Mouse (Mus musculus): ENCODE results near the gene Rcor1. TPM values are rescaled to one million over a fixed set of nuclear protein-coding genes. Genes with fewer than 3 reads are reported as not detected.

The Rcor1 gene
- total RNA-seq, 2 experiments from 2014 or later = 18.2 to 18.3 TPM

DNA sequence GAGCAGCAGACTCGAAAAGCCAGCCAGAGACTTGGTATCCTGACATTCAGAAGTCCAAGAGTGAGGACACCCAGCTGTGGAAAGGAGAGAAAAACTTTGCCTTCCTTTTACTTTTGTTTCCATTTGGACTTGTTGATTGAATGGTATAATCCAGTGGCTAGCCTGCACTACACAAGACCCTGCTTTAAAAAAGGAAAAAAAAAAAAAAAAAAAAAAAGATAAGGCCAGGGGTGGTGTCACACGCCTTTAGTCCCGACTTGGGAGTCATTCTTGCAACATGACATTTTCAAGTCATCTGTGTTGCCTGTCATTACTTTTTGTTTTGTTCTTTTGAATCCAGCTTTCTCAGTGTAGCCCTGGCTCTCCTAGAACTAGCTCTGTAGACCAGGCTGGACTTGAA is 17.6 kb upstream of the Rcor1 start:
- DNase-seq = no peak

GRCm38 (mm10) chr12:111028176-111029167 is 10.7 kb upstream of the Rcor1 start:
- DNase-seq = no peak

DNA sequence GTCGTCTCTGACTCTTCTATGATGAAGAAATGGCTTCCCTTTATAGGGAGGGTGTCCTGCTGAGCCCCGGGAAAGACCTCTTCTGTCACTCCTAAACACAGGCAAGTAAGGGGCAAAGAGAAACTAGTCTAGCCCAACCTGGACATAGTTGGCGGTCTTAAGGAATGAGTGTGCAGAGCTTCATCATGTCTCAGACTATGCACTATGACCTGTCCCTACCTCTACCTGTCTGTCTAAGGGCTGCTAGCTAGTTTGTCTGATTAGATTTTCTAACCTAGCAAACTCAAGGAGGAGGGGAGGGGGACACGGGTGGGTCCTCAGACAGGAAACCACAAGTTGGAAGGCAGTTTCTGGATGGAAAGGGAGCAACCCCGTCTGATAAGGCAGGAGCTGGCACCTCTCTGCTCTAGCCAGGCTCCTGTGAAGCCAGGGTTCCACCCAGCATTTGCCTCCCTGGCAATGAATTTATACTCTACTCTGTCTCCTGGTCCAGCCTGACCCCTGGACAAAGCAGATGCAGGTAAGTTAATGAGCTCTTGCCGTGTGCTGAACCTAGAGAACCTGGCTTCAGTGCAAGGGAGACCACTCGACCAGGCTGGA is 9.8 kb upstream of the Rcor1 start:
- DNase-seq = no peak

DNA sequence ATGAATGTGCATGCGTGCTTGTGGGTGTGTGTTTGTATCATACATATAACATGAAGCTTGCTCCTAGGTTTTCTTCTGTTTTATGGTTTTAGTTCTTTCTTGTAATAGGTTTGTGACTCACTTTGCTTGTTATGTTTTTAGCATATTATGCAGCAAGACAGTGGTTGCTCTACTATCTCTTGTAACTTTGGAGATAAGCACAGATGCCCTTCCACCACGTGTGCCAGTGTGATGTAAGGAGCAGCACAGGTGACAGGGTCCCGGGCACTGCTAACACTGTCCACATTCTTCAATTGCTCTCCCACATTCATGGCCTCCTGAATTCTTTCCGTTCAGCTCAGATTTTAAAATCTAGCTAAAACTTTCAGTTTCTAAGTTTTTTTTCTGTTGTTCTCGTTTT is 6.3 kb upstream of the Rcor1 start:
- DNase-seq = no peak

DNA sequence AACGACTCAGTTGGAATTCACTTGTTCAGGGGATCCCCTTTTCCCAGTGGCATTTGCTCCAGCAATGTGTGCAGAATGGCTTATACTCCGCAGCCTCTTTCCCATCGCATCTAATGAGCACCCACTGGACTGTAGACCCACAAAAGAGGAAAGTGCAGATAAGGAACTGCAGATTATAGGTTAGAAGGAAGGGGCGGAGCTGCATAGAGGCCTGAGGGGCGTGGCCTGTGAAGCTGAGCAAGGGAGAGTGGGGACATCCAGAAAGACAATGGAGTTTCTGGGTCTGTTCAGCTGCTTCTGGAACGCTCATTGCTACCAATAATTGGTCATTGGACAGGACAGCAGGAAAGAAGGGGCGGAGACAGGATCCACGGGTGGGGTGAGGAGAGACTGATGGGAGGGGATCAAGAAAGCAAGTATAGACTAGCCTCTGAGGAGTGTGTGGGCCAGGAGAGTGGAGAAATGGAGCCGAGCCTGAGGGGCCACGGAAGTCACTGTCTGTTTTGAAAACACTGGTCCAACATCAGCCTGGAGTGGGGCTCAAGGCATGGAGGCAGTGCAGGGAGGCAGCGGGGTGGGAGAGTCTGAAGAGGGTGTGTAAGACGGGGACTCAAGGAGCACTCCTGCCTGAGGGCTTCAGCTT is 3.8 kb upstream of the Rcor1 start:
- no peak for DNase-seq

DNA sequence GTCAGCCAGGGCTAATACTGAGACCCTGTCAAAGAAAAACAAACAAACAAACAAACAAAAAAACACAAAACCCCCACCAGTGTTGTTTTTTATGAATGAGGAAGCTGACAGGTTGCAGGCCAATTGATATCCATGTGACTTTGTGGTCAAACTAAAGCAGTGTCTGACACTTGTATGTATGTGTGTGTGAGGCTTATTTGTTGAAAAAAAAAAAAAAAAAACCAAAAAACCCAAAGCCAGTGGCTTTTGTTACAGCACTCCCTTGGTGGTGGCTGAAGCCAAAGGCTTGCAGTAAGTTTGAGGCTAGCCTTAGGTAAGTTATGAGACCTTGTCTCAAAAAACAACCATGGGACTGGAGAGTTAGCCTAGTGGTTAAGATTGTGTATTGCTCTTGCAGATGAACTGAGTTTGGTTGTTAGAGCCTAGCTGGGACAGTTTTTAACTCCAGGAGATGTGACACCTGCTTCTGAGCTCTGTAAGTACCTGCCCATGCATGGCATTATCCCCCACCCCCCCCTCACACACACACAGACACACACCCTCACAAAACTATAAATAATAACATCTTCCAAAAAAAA is 2.9 kb upstream of the Rcor1 start:
- DNase-seq = no peak

- peak in 1 of 2 experiments; percentile 11 for DNase-seq
These were observed 1.6 kb upstream of the Rcor1 start for GRCm38 (mm10) chr12:111037241-111038180.

- DNase-seq = peak; percentile 78 to 85
These were observed 748 bp upstream of the Rcor1 start for GRCm38 (mm10) chr12:111038231-111038975.

DNA sequence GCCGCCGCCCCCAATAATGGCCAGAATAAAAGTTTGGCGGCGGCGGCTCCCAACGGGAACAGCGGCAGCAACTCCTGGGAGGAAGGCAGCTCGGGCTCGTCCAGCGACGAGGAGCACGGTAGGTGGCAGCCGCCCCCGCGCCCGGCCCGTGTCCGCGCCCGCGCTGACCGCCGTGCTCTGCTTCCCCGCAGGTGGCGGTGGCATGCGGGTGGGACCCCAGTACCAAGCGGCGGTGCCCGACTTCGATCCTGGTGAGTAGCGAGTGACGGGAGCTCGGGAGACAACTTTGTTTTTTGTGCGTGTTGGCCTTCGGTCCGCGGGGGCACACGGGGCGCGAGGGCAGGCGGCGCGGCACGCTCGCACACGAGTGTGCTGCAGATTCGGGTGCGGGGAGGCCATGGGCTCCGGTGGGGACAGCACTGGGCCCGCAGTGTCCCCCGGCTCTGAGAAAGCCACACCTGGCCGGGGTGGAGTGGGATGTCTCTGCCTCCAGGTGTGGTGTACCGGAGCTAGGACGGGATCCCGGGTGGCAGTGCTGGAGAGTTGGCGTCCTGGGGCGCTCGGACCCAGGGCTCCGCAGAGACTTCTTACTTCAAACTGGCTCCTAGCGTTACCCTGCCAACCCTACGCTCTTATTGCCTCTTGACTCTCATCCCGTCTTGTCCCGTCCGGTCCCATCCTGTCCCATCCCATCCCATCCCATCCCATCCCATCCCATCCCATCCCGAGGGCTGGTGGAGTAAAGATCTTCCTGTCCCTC is 800 bp downstream of the Rcor1 start:
- DNase-seq = peak; percentile 17 to 36

DNA sequence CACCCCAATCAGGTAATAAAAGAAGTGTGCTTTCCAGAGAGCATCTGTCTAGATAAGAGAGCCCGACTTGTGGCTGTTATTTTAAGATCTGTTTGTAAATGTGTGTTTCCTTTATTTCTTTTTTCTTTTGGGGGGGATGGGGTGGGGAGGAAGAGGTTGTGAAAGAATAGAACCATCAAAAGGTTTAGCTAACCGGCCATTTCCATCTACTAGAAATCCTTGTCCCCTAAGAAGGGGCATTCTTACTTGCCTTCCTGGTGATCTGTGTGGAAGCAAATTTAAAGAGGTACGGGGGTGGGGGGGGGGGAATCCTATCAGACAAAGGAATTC is 1.3 kb downstream of the Rcor1 start:
- no peak for DNase-seq

GRCm38 (mm10) chr12:111041196-111041595 is 2.0 kb downstream of the Rcor1 start:
- DNase-seq = no peak

DNA sequence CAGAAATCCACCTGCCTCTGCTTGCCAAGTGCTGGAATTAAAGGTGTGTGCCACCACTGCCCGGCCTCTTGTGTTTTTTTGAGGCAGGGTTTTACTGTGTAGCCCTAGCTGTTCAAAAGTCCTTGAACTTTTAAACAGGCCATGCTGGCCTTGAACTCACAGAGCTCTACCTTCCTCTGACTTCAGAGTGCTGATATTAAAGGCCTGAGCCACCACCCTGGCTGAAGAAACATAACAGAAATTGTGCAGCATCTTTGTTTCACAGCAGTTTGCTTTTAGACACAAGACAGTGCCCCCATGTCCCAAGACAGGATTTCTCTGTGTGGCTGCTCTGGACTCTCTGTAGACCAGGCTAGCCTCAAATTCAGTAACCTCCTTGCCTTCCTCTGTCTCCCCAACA is 3.2 kb downstream of the Rcor1 start:
- DNase-seq = no peak

DNA sequence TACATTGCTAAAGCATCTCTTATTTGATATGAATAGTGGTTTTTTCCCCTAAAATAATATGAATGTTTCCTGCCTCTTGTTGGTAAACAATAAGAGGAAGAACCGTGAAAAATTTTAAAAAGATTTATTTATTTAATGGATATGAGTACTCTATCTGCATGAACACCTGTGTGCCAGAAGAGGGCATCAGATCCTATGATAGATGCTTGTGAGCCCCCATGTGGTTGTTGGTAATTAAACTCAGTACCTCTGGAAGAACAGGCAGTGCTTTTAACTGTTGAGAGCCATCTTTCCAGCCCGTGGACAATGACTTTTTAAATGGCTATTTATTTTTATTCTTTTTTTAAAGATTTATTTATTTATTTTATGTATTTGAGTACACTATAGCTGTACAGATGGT is 5.7 kb downstream of the Rcor1 start:
- DNase-seq = no peak

DNA sequence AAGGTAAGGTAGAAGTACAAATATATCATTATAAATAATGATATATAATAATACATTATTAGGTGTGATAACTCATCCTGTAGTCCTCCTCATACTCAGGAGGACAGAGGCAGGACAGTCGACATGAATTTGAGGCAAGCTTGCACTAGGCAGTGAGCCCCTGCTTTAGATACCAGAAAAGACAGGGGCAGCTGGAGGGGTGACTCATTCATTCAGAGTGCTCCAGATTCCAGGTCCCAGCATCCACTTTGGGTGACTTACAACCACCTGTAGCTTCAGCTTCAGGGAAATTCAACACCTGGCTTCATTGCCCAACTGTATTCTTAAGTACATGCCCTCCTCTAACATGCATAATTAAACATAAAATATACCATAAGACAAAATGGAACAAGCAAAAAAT is 7.7 kb downstream of the Rcor1 start:
- no peak for DNase-seq

DNA sequence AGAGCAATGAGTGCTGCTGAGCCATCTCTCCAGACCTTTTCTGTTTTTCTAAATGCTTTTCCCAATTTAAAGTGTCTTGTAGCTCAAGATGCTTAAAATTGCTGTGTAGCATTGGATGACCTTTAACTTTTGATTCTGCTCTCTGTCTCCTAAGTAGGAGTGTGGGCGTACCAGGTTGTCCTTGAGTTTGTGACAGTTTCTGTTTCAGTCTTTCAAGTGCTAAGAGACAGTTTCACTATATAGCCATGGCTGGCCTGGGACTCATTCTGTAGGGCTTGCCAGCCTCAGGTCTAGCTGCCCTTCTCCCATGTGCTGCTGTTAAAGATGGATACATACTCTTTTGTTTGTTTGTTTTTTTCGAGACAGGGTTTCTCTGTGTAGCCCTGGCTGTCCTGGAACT is 9.1 kb downstream of the Rcor1 start:
- no peak for DNase-seq

GRCm38 (mm10) chr12:111050256-111050655 is 11.1 kb downstream of the Rcor1 start:
- DNase-seq = no peak

GRCm38 (mm10) chr12:111063361-111063760 is 24.2 kb downstream of the Rcor1 start:
- no peak for DNase-seq

GRCm38 (mm10) chr12:111064220-111064619 is 25.1 kb downstream of the Rcor1 start:
- DNase-seq = no peak

GRCm38 (mm10) chr12:111065330-111065729 is 26.2 kb downstream of the Rcor1 start:
- no peak for DNase-seq

- DNase-seq = no peak
These were observed 28.7 kb downstream of the Rcor1 start for GRCm38 (mm10) chr12:111067816-111068215.

All from layer of hippocampus, postnatal 36 days (tissue).